ENCODE assay signal across 14 mouse cellular contexts in the genomic region with DNA sequence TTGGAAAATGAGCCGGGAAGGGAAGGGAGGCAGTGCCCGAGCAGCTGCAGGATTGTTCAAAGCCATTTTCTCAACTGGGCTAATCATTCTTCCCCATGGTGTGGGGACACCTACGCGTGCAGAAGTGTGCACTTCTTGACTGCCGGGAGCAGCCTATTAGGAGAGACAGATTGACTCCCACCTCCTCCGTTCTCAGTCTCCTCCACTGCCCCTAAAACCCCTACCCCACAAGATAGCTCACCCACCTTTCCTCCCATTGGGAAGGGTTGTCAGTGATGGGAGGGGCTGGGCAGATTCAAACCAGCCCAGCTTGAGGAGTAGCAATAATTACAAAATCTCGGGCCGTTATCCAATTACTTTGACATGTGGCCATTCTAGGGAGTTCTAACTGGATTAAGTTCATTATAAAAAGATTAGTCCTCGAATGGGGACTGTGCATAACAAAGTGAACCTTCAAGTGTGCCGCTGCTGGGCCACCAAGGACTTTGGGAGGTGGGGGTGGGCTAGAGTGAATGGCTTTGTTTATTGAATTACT.
DNase-seq lines count a peak whose midpoint lies in the region; ATAC-seq and TF ChIP-seq lines count a peak whose summit lies in the region.
"Had no signal": no experiment of that assay in that cellular context is flagged by ENCODE, and none has a peak within 500 bp of the region (broad histone marks: within the 10 kb centered on the region; RNA-seq: fewer than 3 reads in every experiment).

No protein-coding gene starts in this region.

- 9% methylated on average over 10 of the region's 10 CpGs for WGBS in forebrain, embryonic 10.5 days
- 10% methylated on average over 10 of the region's 10 CpGs for WGBS in forebrain, postnatal 0 days
- 3% methylated on average over 10 of the region's 10 CpGs for WGBS in forebrain, embryonic 16.5 days
- 8% methylated on average over 10 of the region's 10 CpGs for whole genome bisulfite sequencing in midbrain, embryonic 10.5 days

- TF ChIP-seq CTCF in forebrain, postnatal 0 days (IDR thresholded peaks at IDR 0.05; ENCODE audit: low read depth): no peak

- no peak overlapping the region for H3K4me3 ChIP-seq in forebrain, embryonic 10.5 days
- no peak overlapping the region for H3K4me3 ChIP-seq in forebrain, postnatal 0 days (ENCODE audit: low read depth, low read length)
- no peak overlapping the region for H3K4me3 ChIP-seq in forebrain, embryonic 16.5 days (replicated peaks; ENCODE audit: low read length)
- peak overlapping the region; percentile 21; the same call in 1 of the 2 replicates for H3K4me3 ChIP-seq in midbrain, embryonic 10.5 days
- H3K4me3 ChIP-seq: left cerebral cortex, adult 2 months; megakaryocyte, embryonic 14.5 days had no signal

- H3K9me3 ChIP-seq in forebrain, embryonic 10.5 days: no peaks in the 10 kb centered on the region
- H3K9me3 ChIP-seq in forebrain, postnatal 0 days (ENCODE audit: low read length): no peaks in the 10 kb centered on the region
- H3K9me3 ChIP-seq in forebrain, embryonic 16.5 days (ENCODE audit: control insufficient read depth, low read length): no peaks in the 10 kb centered on the region
- no peaks in the 10 kb centered on the region for H3K9me3 ChIP-seq in midbrain, embryonic 10.5 days (replicated peaks)
- H3K9me3 ChIP-seq: megakaryocyte, embryonic 14.5 days had no signal

- H3K27me3 ChIP-seq in forebrain, embryonic 10.5 days (ENCODE audit: poor library complexity, severe bottlenecking): peaks cover 98% of the 10 kb centered on the region
- H3K27me3 ChIP-seq in forebrain, postnatal 0 days (ENCODE audit: insufficient read depth, low read length): peaks cover 38% of the 10 kb centered on the region
- H3K27me3 ChIP-seq in forebrain, embryonic 16.5 days (replicated peaks; ENCODE audit: control insufficient read depth, insufficient read depth, low read length): peaks cover 71% of the 10 kb centered on the region
- H3K27me3 ChIP-seq in midbrain, embryonic 10.5 days (ENCODE audit: low read depth, poor library complexity, severe bottlenecking): peaks cover 91% of the 10 kb centered on the region

- peaks cover 44% of the 10 kb centered on the region for H3K4me1 ChIP-seq in forebrain, embryonic 10.5 days
- H3K4me1 ChIP-seq in forebrain, postnatal 0 days (ENCODE audit: insufficient read depth): no peaks in the 10 kb centered on the region
- H3K4me1 ChIP-seq in forebrain, embryonic 16.5 days (replicated peaks; ENCODE audit: control insufficient read depth, insufficient read depth, low read length): peaks cover 12% of the 10 kb centered on the region
- peaks cover 52% of the 10 kb centered on the region for H3K4me1 ChIP-seq in midbrain, embryonic 10.5 days
- H3K4me1 ChIP-seq: megakaryocyte, embryonic 14.5 days had no signal

- ATAC-seq in forebrain, postnatal 0 days: no peak
- ATAC-seq in forebrain, embryonic 16.5 days: 0 out of 2 replicates have a peak, but pooled peaks have one; percentile 18

- no peak overlapping the region for H3K4me2 ChIP-seq in forebrain, postnatal 0 days (ENCODE audit: low read depth)
- H3K4me2 ChIP-seq in forebrain, embryonic 16.5 days (ENCODE audit: low read length): no peak overlapping the region
- H3K4me2 ChIP-seq: liver, embryonic 11.5 days had no signal

- peak; percentile 74 for DNase-seq in forebrain, embryonic 10.5 days (ENCODE audit: extremely low spot score, low spot score)
- DNase-seq in forebrain, postnatal 0 days: no peak
- peak; percentile 64 for DNase-seq in embryo, embryonic 11 days
- DNase-seq in midbrain, embryonic 10.5 days (ENCODE audit: low spot score): peak; percentile 72
- DNase-seq in thymus, postnatal 4 days: no peak
- DNase-seq in frontal cortex, postnatal 10 days (ENCODE audit: low spot score in 2 of 2): no peak
- no peak for DNase-seq in thymus, adult 18-20 months
- DNase-seq: B cell, adult 2 months; cerebellum, adult 11-12 months; gastrocnemius, postnatal 25 days had no signal

- peak overlapping the region; percentile 40; the same call in 1 of the 2 replicates for H3K27ac ChIP-seq in forebrain, embryonic 10.5 days
- no peak overlapping the region for H3K27ac ChIP-seq in forebrain, postnatal 0 days (ENCODE audit: low read depth, low read length)
- H3K27ac ChIP-seq in forebrain, embryonic 16.5 days (ENCODE audit: low read length): no peak overlapping the region
- H3K27ac ChIP-seq in midbrain, embryonic 10.5 days (replicated peaks): peak overlapping the region; percentile 72
- H3K27ac ChIP-seq: left cerebral cortex, adult 2 months had no signal

- no peaks in the 10 kb centered on the region for H3K36me3 ChIP-seq in forebrain, embryonic 10.5 days (replicated peaks)
- no peaks in the 10 kb centered on the region for H3K36me3 ChIP-seq in forebrain, postnatal 0 days (ENCODE audit: insufficient read depth)
- no peaks in the 10 kb centered on the region for H3K36me3 ChIP-seq in forebrain, embryonic 16.5 days (ENCODE audit: control insufficient read depth, insufficient read depth)
- H3K36me3 ChIP-seq in midbrain, embryonic 10.5 days: no peaks in the 10 kb centered on the region

- no peak overlapping the region for H3K9ac ChIP-seq in forebrain, postnatal 0 days
- no peak overlapping the region for H3K9ac ChIP-seq in forebrain, embryonic 16.5 days (replicated peaks; ENCODE audit: low read depth, low read length)

Comparison
In these comparisons a context has a peak if more than half of its experiments do, and no peak if none do; other contexts are left out.
1. DNase-seq: peak in forebrain, embryonic 10.5 days (single experiment), embryo, embryonic 11 days (single experiment) and midbrain, embryonic 10.5 days (single experiment); none in forebrain, postnatal 0 days (single experiment), thymus, postnatal 4 days (single experiment), frontal cortex, postnatal 10 days (0 of 2) and thymus, adult 18-20 months (0 of 2).
2. H3K27ac ChIP-seq: peak in forebrain, embryonic 10.5 days (single experiment) and midbrain, embryonic 10.5 days (single experiment); none in forebrain, postnatal 0 days (single experiment) and forebrain, embryonic 16.5 days (single experiment).